Mouse (Mus musculus) left cerebral cortex, adult 6 months (tissue): ENCODE data around the gene Plekha1. TPM values are rescaled to one million over a fixed set of nuclear protein-coding genes. Genes with fewer than 3 reads are reported as not detected.

Experiments used
- long read RNA-seq, 2 experiments: library from polyadenylated mRNA; unstranded; transcript quantifications; one replicate each; pipeline ENCODE4 v2.0.0; 2019 to 2020
- polyA plus RNA-seq: library from polyadenylated mRNA; unstranded; fragments of <200 nt; fragmentation: Nextera tagmentation; gene quantifications from 2 replicates; pipeline ENCODE4 v1.2.3, GENCODE M21; 2021

Gene Plekha1
- 32.6 and 40.3 TPM in 2 replicates for polyA plus RNA-seq
- long read RNA-seq, experiment 1, transcript Plekha1-202 (13 exons, 2,301 nt), result major isoform, 106 of 435 reads
- long read RNA-seq, experiment 1, transcript Plekha1-203 (13 exons, 3,777 nt), result minor isoform, 22 of 435 reads
- long read RNA-seq, experiment 1, partial matches to known transcripts, result 22 of 435 reads
- long read RNA-seq, experiment 1, other reads (novel, unspliced or antisense), result 281 of 435 reads
- long read RNA-seq, experiment 2, transcript Plekha1-202 (13 exons, 2,301 nt), result major isoform, 13 of 68 reads
- long read RNA-seq, experiment 2, partial matches to known transcripts, result 15 of 68 reads
- long read RNA-seq, experiment 2, other reads (novel, unspliced or antisense), result 38 of 68 reads

GRCm38 (mm10) chr7:130865613-130866591, at the start of gene Plekha1:
TSS of gene Plekha1 (plus strand) at chr7:130865756.

GRCm38 (mm10) chr7:130935793-130936471, 70.4 kb downstream of the Plekha1 start, which contains the start of gene Htra1:
TSS of gene Htra1 (plus strand) at chr7:130936111.

Other genes starting within 250 kb of the Plekha1 start
- gene Btbd16, start 91.7 kb upstream of the Plekha1 start, polyA plus RNA-seq, result 0.33 and 0.38 TPM in 2 replicates
- gene Htra1, start 70.4 kb downstream of the Plekha1 start, polyA plus RNA-seq, result 290 and 337 TPM in 2 replicates
- gene Dmbt1, start 166.3 kb downstream of the Plekha1 start, polyA plus RNA-seq, result not detected in 2 replicates